Mouse (Mus musculus): ENCODE results near the gene Atg7. TPM values are rescaled to one million over a fixed set of nuclear protein-coding genes. Genes with fewer than 3 reads are reported as not detected.

Atg7 gene
- polyA plus RNA-seq, 1 experiment from 2014 or later: 17.2 TPM

GRCm38 (mm10) chr6:114656826-114657600, 14.1 kb downstream of the Atg7 start:
- no peak for ATAC-seq
- Histone ChIP-seq H3K4me1 (ENCODE audit: control insufficient read depth, insufficient read depth, low read length) (no peaks in the 10 kb centered on the region), H3K9me3 (replicated peaks; ENCODE audit: control insufficient read depth, low read length, poor library complexity, severe bottlenecking) (no peaks in the 10 kb centered on the region), H3K27me3 (ENCODE audit: control insufficient read depth, insufficient read depth, low read depth, low read length) (no peaks in the 10 kb centered on the region), H3K4me3 (ENCODE audit: low read depth, low read length) (no peak overlapping the region), H3K4me2 (ENCODE audit: low read length) (no peak overlapping the region), H3K36me3 (ENCODE audit: control insufficient read depth, insufficient read depth, low read length) (no peaks in the 10 kb centered on the region), H3K9ac (ENCODE audit: low read depth, low read length) (no peak overlapping the region), H3K27ac (ENCODE audit: low read length) (no peak overlapping the region)
- 89% methylated on average over 7 of the region's 7 CpGs for WGBS

GRCm38 (mm10) chr6:114657807-114658206, 14.9 kb downstream of the Atg7 start:
- H3K4me1 ChIP-seq (ENCODE audit: control insufficient read depth, insufficient read depth, low read length): no peaks in the 10 kb centered on the region
- no peak overlapping the region for H3K4me2 ChIP-seq (ENCODE audit: low read length)
- H3K4me3 ChIP-seq (ENCODE audit: low read depth, low read length): no peak overlapping the region
- no peak overlapping the region for H3K27ac ChIP-seq (ENCODE audit: low read length)
- no peaks in the 10 kb centered on the region for H3K9me3 ChIP-seq (replicated peaks; ENCODE audit: control insufficient read depth, low read length, poor library complexity, severe bottlenecking)
- no peaks in the 10 kb centered on the region for H3K27me3 ChIP-seq (ENCODE audit: control insufficient read depth, insufficient read depth, low read depth, low read length)
- ATAC-seq: no peak
- no peak overlapping the region for H3K9ac ChIP-seq (ENCODE audit: low read depth, low read length)
- H3K36me3 ChIP-seq (ENCODE audit: control insufficient read depth, insufficient read depth, low read length): no peaks in the 10 kb centered on the region
- 92% methylated on average over 4 of the region's 4 CpGs for WGBS

DNA sequence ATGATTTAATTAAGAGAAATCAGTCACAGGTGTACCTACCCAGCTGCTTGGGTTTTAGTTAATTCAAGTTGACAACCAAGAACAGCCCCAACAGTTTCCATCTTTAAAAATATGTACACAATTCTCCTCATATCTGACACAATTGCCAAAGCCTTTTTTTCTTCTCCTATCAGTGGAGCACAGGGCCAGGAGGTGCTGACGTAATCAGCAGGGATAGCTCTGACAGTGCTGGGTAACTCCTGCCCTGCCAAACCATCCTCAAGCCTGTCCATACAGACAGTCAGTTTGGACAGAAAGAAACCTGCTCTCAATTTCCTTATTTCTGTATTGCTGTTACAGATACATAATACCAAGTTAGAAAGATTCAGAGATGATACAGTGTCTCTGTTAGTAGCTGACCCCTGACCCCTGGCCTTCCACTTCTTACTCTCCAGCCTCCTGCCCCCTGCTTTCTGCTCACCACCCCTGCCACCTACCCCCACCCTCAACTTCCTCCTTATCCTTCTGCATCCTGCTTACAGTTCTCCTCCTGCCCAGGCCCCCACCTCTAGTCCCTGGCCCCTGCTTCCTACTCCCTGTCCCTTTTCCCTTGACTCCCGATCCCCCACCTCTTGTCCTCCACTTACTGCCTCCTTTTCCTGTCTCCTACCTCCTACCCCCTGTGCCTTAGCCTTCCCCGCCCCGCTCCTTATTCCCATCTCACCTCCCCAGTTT, 16.5 kb downstream of the Atg7 start:
- H3K27me3 ChIP-seq (ENCODE audit: control insufficient read depth, insufficient read depth, low read depth, low read length): no peaks in the 10 kb centered on the region
- no peak overlapping the region for H3K4me3 ChIP-seq (ENCODE audit: low read depth, low read length)
- no peaks in the 10 kb centered on the region for H3K36me3 ChIP-seq (ENCODE audit: control insufficient read depth, insufficient read depth, low read length)
- H3K9ac ChIP-seq (ENCODE audit: low read depth, low read length): no peak overlapping the region
- ATAC-seq: no peak
- H3K9me3 ChIP-seq (replicated peaks; ENCODE audit: control insufficient read depth, low read length, poor library complexity, severe bottlenecking): no peaks in the 10 kb centered on the region
- WGBS: 86% methylated on average over 4 of the region's 4 CpGs
- no peak overlapping the region for H3K27ac ChIP-seq (ENCODE audit: low read length)
- H3K4me2 ChIP-seq (ENCODE audit: low read length): no peak overlapping the region
- H3K4me1 ChIP-seq (ENCODE audit: control insufficient read depth, insufficient read depth, low read length): no peaks in the 10 kb centered on the region

DNA sequence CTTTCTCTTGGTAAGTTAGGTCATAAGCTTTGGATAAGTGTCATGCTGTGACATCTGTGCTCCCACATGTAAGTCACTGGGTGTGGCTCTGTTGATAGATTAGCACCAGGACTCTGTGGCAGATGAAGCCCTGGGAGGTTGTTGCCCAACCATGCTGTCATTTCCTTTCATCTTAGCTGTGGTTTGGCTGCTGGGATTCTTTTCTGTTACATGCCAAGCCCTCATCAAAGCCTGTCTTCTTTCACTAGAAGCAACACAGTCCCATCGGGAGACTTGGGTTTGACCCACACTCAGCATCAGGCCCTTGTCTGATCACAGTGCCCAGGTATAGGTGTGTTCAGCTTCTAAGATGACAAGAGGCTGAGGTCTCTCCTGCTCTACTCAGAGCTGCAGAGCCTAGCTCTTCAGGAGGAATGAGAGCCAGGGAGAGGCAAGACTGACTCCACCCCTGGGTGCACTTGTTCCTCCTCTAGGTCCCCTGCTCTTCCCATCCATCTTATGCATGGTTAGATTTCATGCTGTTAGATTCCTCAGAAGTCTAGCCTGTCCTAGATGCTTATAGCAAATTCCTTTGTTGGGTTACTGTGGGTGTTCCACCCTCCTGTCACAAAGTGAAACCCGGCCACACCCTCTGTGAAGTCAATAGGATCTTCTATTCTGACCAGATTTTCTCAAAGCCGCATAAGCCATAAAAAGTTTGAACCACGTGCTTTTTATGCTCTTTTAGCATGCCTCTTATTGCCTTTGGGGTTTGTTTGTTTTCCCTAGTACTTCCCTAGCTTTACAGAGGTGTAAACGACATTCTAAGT, 17.3 kb downstream of the Atg7 start:
- Histone ChIP-seq H3K4me3 (ENCODE audit: low read depth, low read length) (no peak overlapping the region), H3K9me3 (replicated peaks; ENCODE audit: control insufficient read depth, low read length, poor library complexity, severe bottlenecking) (no peaks in the 10 kb centered on the region), H3K9ac (ENCODE audit: low read depth, low read length) (no peak overlapping the region), H3K27me3 (ENCODE audit: control insufficient read depth, insufficient read depth, low read depth, low read length) (no peaks in the 10 kb centered on the region), H3K4me2 (ENCODE audit: low read length) (no peak overlapping the region), H3K4me1 (ENCODE audit: control insufficient read depth, insufficient read depth, low read length) (no peaks in the 10 kb centered on the region), H3K36me3 (ENCODE audit: control insufficient read depth, insufficient read depth, low read length) (no peaks in the 10 kb centered on the region), H3K27ac (ENCODE audit: low read length) (no peak overlapping the region)
- no peak for ATAC-seq
- whole genome bisulfite sequencing: 75% methylated on average over 5 of the region's 5 CpGs

GRCm38 (mm10) chr6:114663707-114664106, 20.8 kb downstream of the Atg7 start:
- no peaks in the 10 kb centered on the region for H3K36me3 ChIP-seq (ENCODE audit: control insufficient read depth, insufficient read depth, low read length)
- H3K27ac ChIP-seq (ENCODE audit: low read length): no peak overlapping the region
- ATAC-seq: no peak

DNA sequence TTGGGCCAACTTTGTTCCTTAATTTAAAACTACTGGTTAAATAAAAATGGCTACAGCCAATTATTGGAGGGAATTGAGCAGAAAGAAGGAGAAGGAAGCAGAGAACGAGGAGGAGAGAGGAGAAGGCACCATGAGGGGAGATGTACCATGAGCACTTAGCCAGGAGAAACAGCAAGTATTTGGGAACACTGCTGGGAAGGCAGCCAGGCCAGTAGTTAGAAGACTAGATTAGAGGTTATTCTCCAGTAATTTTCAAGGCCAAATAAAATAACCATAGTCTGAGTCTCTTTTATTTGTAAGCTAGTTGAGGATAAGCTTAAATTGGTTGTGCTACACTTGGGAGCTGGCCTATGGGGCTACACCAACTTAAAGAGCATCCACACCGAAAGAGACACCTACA, 21.8 kb downstream of the Atg7 start:
- Histone ChIP-seq H3K4me2 (ENCODE audit: low read length) (no peak overlapping the region), H3K27ac (ENCODE audit: low read length) (no peak overlapping the region), H3K27me3 (ENCODE audit: control insufficient read depth, insufficient read depth, low read depth, low read length) (no peaks in the 10 kb centered on the region), H3K9me3 (replicated peaks; ENCODE audit: control insufficient read depth, low read length, poor library complexity, severe bottlenecking) (no peaks in the 10 kb centered on the region), H3K4me3 (ENCODE audit: low read depth, low read length) (no peak overlapping the region), H3K36me3 (ENCODE audit: control insufficient read depth, insufficient read depth, low read length) (no peaks in the 10 kb centered on the region), H3K9ac (ENCODE audit: low read depth, low read length) (no peak overlapping the region), H3K4me1 (ENCODE audit: control insufficient read depth, insufficient read depth, low read length) (no peaks in the 10 kb centered on the region)
- ATAC-seq: no peak
- WGBS: 84% methylated on average over 2 of the region's 2 CpGs

More at GRCm38 (mm10) chr6:114663707-114664106, 20.8 kb downstream of the Atg7 start:
- Histone ChIP-seq H3K4me2 (ENCODE audit: low read length) (no peak overlapping the region), H3K4me3 (ENCODE audit: low read depth, low read length) (no peak overlapping the region), H3K27me3 (ENCODE audit: control insufficient read depth, insufficient read depth, low read depth, low read length) (no peaks in the 10 kb centered on the region), H3K4me1 (ENCODE audit: control insufficient read depth, insufficient read depth, low read length) (no peaks in the 10 kb centered on the region), H3K9me3 (replicated peaks; ENCODE audit: control insufficient read depth, low read length, poor library complexity, severe bottlenecking) (no peaks in the 10 kb centered on the region), H3K9ac (ENCODE audit: low read depth, low read length) (no peak overlapping the region)
- 90% methylated on average over 2 of the region's 2 CpGs for WGBS

DNA sequence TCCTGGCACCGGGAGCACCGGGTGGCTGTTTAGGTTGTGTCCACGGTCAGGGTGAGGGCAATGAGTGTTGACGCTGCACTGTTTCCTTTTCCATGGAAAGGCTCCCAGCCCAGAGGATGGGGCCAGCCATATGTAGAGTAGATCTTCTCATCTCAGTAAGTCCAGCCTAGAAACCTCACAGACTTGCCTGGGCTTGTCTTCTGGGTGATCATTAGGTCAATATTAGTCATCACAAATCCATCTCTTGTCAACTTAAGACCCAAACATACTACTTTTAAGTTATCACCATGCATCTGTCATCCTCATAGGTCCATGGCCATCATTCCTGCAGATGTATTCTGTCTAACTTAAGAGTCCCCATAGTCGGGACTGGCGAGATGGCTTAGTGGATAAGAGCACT, 24.6 kb downstream of the Atg7 start:
- Histone ChIP-seq H3K4me2 (ENCODE audit: low read length) (no peak overlapping the region), H3K27me3 (ENCODE audit: control insufficient read depth, insufficient read depth, low read depth, low read length) (no peaks in the 10 kb centered on the region), H3K4me3 (ENCODE audit: low read depth, low read length) (no peak overlapping the region), H3K9ac (ENCODE audit: low read depth, low read length) (no peak overlapping the region), H3K27ac (ENCODE audit: low read length) (no peak overlapping the region), H3K9me3 (replicated peaks; ENCODE audit: control insufficient read depth, low read length, poor library complexity, severe bottlenecking) (no peaks in the 10 kb centered on the region), H3K36me3 (ENCODE audit: control insufficient read depth, insufficient read depth, low read length) (no peaks in the 10 kb centered on the region), H3K4me1 (ENCODE audit: control insufficient read depth, insufficient read depth, low read length) (no peaks in the 10 kb centered on the region)
- ATAC-seq: no peak
- WGBS: 95% methylated on average over 6 of the region's 6 CpGs

DNA sequence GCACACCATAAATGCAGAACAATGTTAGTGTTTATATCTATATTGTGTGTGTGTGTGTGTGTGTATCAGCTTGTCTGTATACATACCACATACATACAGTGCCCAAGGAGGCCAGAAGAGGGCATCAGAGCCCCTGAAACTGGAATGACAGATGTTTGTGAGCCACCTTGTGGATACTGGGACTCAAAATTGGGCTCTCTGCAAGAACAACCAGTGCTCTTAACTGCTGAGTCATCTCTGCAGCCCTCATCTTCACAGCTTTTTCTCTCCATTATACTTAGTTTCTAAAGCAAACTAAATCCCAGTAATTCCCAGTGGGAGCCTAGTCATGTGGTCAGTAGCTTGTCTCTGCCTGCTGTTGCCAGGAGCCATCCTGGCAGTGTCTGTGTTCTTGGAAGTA, 31.9 kb downstream of the Atg7 start:
- Histone ChIP-seq H3K9me3 (replicated peaks; ENCODE audit: control insufficient read depth, low read length, poor library complexity, severe bottlenecking) (no peaks in the 10 kb centered on the region), H3K36me3 (ENCODE audit: control insufficient read depth, insufficient read depth, low read length) (peaks cover 2% of the 10 kb centered on the region), H3K27ac (ENCODE audit: low read length) (no peak overlapping the region), H3K9ac (ENCODE audit: low read depth, low read length) (no peak overlapping the region), H3K4me3 (ENCODE audit: low read depth, low read length) (no peak overlapping the region), H3K27me3 (ENCODE audit: control insufficient read depth, insufficient read depth, low read depth, low read length) (no peaks in the 10 kb centered on the region), H3K4me2 (ENCODE audit: low read length) (no peak overlapping the region), H3K4me1 (ENCODE audit: control insufficient read depth, insufficient read depth, low read length) (no peaks in the 10 kb centered on the region)
- no peak for ATAC-seq

DNA sequence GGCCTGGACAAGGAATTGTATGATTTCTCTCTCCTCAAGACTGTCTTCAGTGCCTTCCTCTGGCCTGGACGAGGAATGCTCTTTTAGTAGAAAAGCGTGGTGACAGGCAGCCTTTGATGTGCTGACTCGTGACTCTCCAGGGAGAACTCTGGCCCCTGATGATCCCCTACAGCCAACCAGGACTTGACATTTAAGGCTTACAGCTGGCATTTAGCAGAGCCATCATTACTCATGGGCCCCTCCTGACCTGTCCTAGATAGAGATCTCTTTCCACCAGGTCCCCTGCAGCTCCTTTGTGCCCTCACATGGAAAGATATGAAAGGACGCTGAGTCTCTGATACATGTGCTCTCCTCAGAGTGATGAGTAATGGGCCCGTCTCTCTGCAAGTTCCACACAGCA, 33.2 kb downstream of the Atg7 start:
- Histone ChIP-seq H3K27ac (ENCODE audit: low read length) (no peak overlapping the region), H3K4me3 (ENCODE audit: low read depth, low read length) (no peak overlapping the region), H3K9ac (ENCODE audit: low read depth, low read length) (no peak overlapping the region), H3K4me2 (ENCODE audit: low read length) (no peak overlapping the region), H3K4me1 (ENCODE audit: control insufficient read depth, insufficient read depth, low read length) (no peaks in the 10 kb centered on the region), H3K9me3 (replicated peaks; ENCODE audit: control insufficient read depth, low read length, poor library complexity, severe bottlenecking) (no peaks in the 10 kb centered on the region), H3K27me3 (ENCODE audit: control insufficient read depth, insufficient read depth, low read depth, low read length) (no peaks in the 10 kb centered on the region), H3K36me3 (ENCODE audit: control insufficient read depth, insufficient read depth, low read length) (peaks cover 2% of the 10 kb centered on the region)
- WGBS: 63% methylated on average over 5 of the region's 5 CpGs
- no peak for ATAC-seq

Data from midbrain, embryonic 16.5 days (tissue).